Mouse (Mus musculus): ENCODE data around the gene Trem2. TPM values are rescaled to one million over a fixed set of nuclear protein-coding genes. Genes with fewer than 3 reads are reported as not detected.
"Not testable (repeated sequence)": the region's sequence is repeated elsewhere in the genome, so short reads cannot be mapped to it uniquely, and the experiment has no call there.

The Trem2 gene
- polyA plus RNA-seq, 1 experiment, result 11.7 TPM

DNA sequence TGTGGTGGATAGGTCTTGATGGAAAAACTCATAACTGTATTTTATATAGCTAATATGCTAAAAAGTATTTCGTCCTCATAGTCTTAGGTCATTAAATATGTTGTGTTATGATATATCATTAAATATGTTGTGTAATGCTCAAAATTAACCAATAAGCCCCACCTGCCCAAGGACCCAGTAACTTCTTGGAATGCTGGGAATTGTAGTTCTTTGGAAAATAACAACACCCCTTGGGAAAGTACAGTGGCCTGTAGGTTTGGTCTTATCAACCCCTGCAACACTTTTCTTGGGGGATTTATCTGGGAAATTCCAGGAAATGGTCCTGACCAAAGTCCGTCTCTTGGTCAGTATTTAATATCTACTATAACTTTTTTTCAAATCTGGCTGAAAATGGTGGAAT, 3.1 kb upstream of the Trem2 start:
- Histone ChIP-seq H3K36me3 (ENCODE audit: control insufficient read depth, insufficient read depth, low read length) (no peaks in the 10 kb centered on the region), H3K4me3 (ENCODE audit: control insufficient read depth, insufficient read depth, low read length) (no peak overlapping the region), H3K4me1 (replicated peaks; ENCODE audit: control insufficient read depth, insufficient read depth, low read length) (no peaks in the 10 kb centered on the region; the same call in 1 of the 2 replicates), H3K27me3 (ENCODE audit: control insufficient read depth, insufficient read depth, low read length) (no peaks in the 10 kb centered on the region), H3K27ac (ENCODE audit: control insufficient read depth, insufficient read depth, low read length) (no peak overlapping the region)
- TF ChIP-seq CTCF (IDR thresholded peaks at IDR 0.05; ENCODE audit: borderline replicate concordance, control insufficient read depth, extremely low read depth, insufficient read depth, low read length, poor library complexity), result no peak
- TF ChIP-seq POLR2A (IDR thresholded peaks at IDR 0.05; ENCODE audit: control insufficient read depth, extremely low read depth, insufficient read depth, low read length, poor library complexity), result no peak
- no peak for DNase-seq
- WGBS, result 99% methylated on average over 2 of the region's 2 CpGs

DNA sequence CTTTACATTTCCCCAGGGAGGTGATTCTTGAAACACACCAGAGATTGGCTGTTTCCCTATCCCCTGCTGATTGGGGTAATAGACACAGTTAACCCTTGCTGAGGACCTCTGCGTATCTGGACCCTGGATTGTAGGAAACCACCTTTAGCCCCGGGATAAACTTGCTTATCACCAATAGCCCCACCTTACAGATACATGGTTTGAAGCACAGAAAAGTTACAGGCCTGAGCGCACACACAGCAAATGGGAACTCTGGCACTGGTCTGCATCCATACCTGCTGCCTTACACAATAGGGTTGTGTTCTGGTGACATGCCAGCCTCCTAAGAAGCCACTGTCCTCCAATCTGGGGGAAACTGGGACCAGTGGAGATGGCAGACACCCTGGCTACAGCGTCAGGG, 377 bp upstream of the Trem2 start:
- no peaks in the 10 kb centered on the region; the same call in 1 of the 2 replicates for H3K4me1 ChIP-seq (replicated peaks; ENCODE audit: control insufficient read depth, insufficient read depth, low read length)
- TF ChIP-seq POLR2A (IDR thresholded peaks at IDR 0.05; ENCODE audit: control insufficient read depth, extremely low read depth, insufficient read depth, low read length, poor library complexity) (no peak), CTCF (IDR thresholded peaks at IDR 0.05; ENCODE audit: borderline replicate concordance, control insufficient read depth, extremely low read depth, insufficient read depth, low read length, poor library complexity) (no peak)
- WGBS, result 96% methylated on average over 4 of the region's 4 CpGs
- H3K27me3 ChIP-seq (ENCODE audit: control insufficient read depth, insufficient read depth, low read length), result no peaks in the 10 kb centered on the region
- no peak overlapping the region for H3K4me3 ChIP-seq (ENCODE audit: control insufficient read depth, insufficient read depth, low read length)
- DNase-seq, result no peak
- H3K36me3 ChIP-seq (ENCODE audit: control insufficient read depth, insufficient read depth, low read length), result no peaks in the 10 kb centered on the region
- H3K27ac ChIP-seq (ENCODE audit: control insufficient read depth, insufficient read depth, low read length), result no peak overlapping the region

DNA sequence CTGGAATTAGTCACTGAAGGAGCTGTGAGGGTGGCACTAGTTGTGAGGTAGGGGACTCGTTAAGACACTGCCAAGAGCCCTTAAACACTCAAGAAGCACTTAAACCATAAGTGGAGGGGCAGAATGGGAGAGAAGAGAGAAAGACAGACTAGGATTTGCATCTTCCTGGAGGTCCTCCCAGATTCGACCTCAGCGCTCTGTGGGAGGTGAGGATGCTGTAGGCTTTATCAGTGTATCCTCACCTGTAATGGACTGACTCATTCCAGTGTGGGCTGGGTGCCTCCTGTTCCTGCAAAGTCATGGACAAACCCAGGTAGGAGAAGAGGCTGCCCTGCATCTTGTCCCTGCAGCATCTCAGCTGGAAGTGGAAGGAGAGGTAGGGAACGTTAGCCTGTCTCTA, 633 bp downstream of the Trem2 start:
- no peak for TF ChIP-seq POLR2A (IDR thresholded peaks at IDR 0.05; ENCODE audit: control insufficient read depth, extremely low read depth, insufficient read depth, low read length, poor library complexity)
- no peak for TF ChIP-seq CTCF (IDR thresholded peaks at IDR 0.05; ENCODE audit: borderline replicate concordance, control insufficient read depth, extremely low read depth, insufficient read depth, low read length, poor library complexity)
- no peak overlapping the region for H3K4me3 ChIP-seq (ENCODE audit: control insufficient read depth, insufficient read depth, low read length)
- no peaks in the 10 kb centered on the region for H3K27me3 ChIP-seq (ENCODE audit: control insufficient read depth, insufficient read depth, low read length)
- WGBS, result 79% methylated on average over 4 of the region's 4 CpGs
- H3K27ac ChIP-seq (ENCODE audit: control insufficient read depth, insufficient read depth, low read length), result no peak overlapping the region
- no peak for DNase-seq
- no peaks in the 10 kb centered on the region; the same call in 1 of the 2 replicates for H3K4me1 ChIP-seq (replicated peaks; ENCODE audit: control insufficient read depth, insufficient read depth, low read length)
- H3K36me3 ChIP-seq (ENCODE audit: control insufficient read depth, insufficient read depth, low read length), result no peaks in the 10 kb centered on the region

DNA sequence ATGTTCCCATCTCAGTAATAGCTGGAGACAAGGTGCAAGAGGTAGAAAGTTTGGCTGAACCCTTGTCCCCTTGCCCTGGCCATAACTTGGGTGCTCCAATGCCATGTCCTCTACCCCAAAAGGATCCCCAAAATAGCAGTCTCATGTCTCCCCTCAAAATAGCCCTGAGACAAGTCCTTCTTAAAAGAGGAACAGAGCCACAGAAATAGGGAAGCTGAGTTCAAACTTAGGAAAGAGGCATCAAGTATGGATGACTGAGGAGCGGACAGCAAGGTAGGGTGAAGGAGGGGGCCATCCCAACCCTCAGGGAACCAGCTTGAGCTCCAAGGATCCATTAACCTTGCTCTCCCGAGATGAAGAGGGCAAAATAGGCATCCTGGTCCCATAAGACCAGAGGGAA, 1.1 kb downstream of the Trem2 start:
- TF ChIP-seq CTCF (IDR thresholded peaks at IDR 0.05; ENCODE audit: borderline replicate concordance, control insufficient read depth, extremely low read depth, insufficient read depth, low read length, poor library complexity) (no peak), POLR2A (IDR thresholded peaks at IDR 0.05; ENCODE audit: control insufficient read depth, extremely low read depth, insufficient read depth, low read length, poor library complexity) (no peak)
- 66% methylated on average over 2 of the region's 2 CpGs for WGBS
- H3K27me3 ChIP-seq (ENCODE audit: control insufficient read depth, insufficient read depth, low read length), result no peaks in the 10 kb centered on the region

DNA sequence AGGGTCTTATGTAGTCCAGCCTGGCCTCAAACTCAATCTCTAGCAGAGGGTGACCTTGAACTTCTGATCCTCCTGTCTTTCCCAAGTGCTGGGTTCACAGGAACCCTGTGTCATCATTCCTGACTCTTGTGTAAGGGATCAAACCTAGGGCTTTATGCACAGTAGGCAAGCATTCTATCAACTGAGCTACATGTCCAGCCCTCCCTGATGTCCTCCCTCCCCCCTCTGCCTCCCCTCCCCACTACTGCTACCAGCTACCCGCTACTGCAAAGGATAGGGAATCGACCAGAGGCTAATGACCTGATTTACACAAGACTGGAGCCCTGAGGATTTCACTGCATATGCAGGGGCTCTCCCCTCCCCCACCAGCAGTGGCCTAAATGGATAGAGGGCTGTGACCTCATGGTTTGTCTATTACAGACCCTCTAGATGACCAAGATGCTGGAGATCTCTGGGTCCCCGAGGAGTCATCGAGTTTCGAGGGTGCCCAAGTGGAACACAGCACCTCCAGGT, 4.5 kb downstream of the Trem2 start:
- H3K36me3 ChIP-seq (ENCODE audit: control insufficient read depth, insufficient read depth, low read length), result no peaks in the 10 kb centered on the region
- DNase-seq, result no peak
- no peak for TF ChIP-seq CTCF (IDR thresholded peaks at IDR 0.05; ENCODE audit: borderline replicate concordance, control insufficient read depth, extremely low read depth, insufficient read depth, low read length, poor library complexity)
- TF ChIP-seq POLR2A (IDR thresholded peaks at IDR 0.05; ENCODE audit: control insufficient read depth, extremely low read depth, insufficient read depth, low read length, poor library complexity), result no peak
- no peaks in the 10 kb centered on the region for H3K27me3 ChIP-seq (ENCODE audit: control insufficient read depth, insufficient read depth, low read length)
- H3K4me3 ChIP-seq (ENCODE audit: control insufficient read depth, insufficient read depth, low read length), result no peak overlapping the region
- H3K27ac ChIP-seq (ENCODE audit: control insufficient read depth, insufficient read depth, low read length), result no peak overlapping the region
- no peaks in the 10 kb centered on the region; the same call in 1 of the 2 replicates for H3K4me1 ChIP-seq (replicated peaks; ENCODE audit: control insufficient read depth, insufficient read depth, low read length)
- WGBS, result 95% methylated on average over 5 of the region's 5 CpGs

More for the DNA sequence above, 1.1 kb downstream of the Trem2 start:
- Histone ChIP-seq H3K27ac (ENCODE audit: control insufficient read depth, insufficient read depth, low read length) (no peak overlapping the region), H3K4me3 (ENCODE audit: control insufficient read depth, insufficient read depth, low read length) (no peak overlapping the region), H3K36me3 (ENCODE audit: control insufficient read depth, insufficient read depth, low read length) (no peaks in the 10 kb centered on the region), H3K4me1 (replicated peaks; ENCODE audit: control insufficient read depth, insufficient read depth, low read length) (no peaks in the 10 kb centered on the region; the same call in 1 of the 2 replicates)
- DNase-seq, result no peak

DNA sequence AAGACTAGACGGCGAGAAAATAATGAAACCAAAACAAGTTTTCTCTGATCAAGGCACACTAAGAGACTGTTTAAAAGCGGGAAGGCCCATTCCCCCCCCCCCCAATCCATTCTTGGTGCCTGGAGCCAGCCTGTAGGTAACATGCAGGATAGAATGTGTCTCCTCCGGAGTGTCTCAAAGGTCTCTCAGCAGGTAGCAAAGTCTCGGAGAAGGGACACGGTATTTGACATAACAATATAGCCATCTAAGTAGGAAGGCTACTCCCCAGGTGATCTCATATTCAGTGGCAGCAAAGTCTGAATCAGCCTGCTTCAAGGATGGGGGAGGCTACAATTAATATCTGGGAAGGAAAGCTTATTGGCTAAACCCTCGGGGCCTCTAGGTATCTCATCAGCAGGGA, 6.8 kb downstream of the Trem2 start:
- WGBS, result 94% methylated on average over 7 of the region's 7 CpGs
- H3K27ac ChIP-seq (ENCODE audit: control insufficient read depth, insufficient read depth, low read length); H3K27me3 ChIP-seq (ENCODE audit: control insufficient read depth, insufficient read depth, low read length): not testable (repeated sequence)

DNA sequence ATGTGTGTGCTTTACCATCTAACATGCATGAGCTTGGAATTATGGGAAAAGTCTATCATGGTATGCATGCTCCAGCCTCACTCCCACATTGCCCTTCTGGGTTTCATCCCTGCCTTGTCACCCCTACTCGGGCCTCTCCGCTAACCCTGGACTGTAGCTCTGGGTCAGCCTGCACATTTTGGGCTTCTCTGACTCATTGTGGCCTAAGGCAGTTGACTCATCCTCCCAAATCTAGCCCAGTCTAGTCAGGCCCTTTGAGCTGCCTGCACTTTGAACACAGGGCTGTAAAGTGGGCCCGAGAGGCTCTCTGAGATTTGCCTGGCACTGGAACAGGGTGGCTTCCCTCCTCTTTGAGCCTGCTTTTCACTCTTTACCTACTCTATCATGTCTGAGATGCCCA, 9.6 kb downstream of the Trem2 start:
- no peak for DNase-seq
- H3K4me3 ChIP-seq (ENCODE audit: control insufficient read depth, insufficient read depth, low read length), result no peak overlapping the region
- no peaks in the 10 kb centered on the region for H3K27me3 ChIP-seq (ENCODE audit: control insufficient read depth, insufficient read depth, low read length)
- H3K27ac ChIP-seq (ENCODE audit: control insufficient read depth, insufficient read depth, low read length), result no peak overlapping the region
- WGBS, result 96% methylated on average over 3 of the region's 3 CpGs
- TF ChIP-seq POLR2A (IDR thresholded peaks at IDR 0.05; ENCODE audit: control insufficient read depth, extremely low read depth, insufficient read depth, low read length, poor library complexity) (no peak), CTCF (IDR thresholded peaks at IDR 0.05; ENCODE audit: borderline replicate concordance, control insufficient read depth, extremely low read depth, insufficient read depth, low read length, poor library complexity) (no peak)
- no peaks in the 10 kb centered on the region for H3K36me3 ChIP-seq (ENCODE audit: control insufficient read depth, insufficient read depth, low read length)
- no peaks in the 10 kb centered on the region for H3K4me1 ChIP-seq (replicated peaks; ENCODE audit: control insufficient read depth, insufficient read depth, low read length)

More for the DNA sequence above, 6.8 kb downstream of the Trem2 start:
- not testable (repeated sequence) for H3K4me3 ChIP-seq (ENCODE audit: control insufficient read depth, insufficient read depth, low read length); H3K36me3 ChIP-seq (ENCODE audit: control insufficient read depth, insufficient read depth, low read length); H3K4me1 ChIP-seq (replicated peaks; ENCODE audit: control insufficient read depth, insufficient read depth, low read length); DNase-seq

Measured in thymus, adult 2 months (tissue).